Mouse (Mus musculus): ENCODE results near the gene Tiam1. TPM values are rescaled to one million over a fixed set of nuclear protein-coding genes. Genes with fewer than 3 reads are reported as not detected.

Tiam1 gene
- polyA plus RNA-seq, 1 experiment from 2014 or later: 4.2 TPM

DNA sequence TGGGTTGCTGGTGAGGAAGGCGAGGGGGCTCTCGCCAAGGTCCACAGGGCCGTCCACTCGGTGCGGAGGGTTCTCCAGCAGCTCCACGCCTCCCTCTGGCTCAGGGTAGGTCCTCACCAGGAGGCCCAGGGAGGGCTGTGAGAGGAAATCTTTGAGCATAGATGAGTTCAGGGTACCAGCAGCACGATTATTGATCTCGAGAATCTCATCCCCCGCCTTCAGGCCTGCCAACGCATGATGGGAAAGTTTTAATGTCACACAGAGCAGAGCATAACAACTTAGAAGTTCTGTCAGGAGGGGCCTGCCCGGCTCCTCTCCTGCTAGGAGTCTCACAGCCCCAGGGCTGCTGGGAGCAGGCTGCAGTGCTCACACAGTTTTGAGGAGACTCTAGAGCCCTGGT lies 310.6 kb downstream of the Tiam1 start:
- H3K27ac ChIP-seq (replicated peaks): no peak overlapping the region
- peaks cover 7% of the 10 kb centered on the region; the same call in 1 of the 2 replicates for H3K4me1 ChIP-seq (replicated peaks)
- WGBS (ENCODE audit: insufficient replicate concordance): 74% methylated on average over 11 of the region's 11 CpGs
- no peak for ATAC-seq (ENCODE audit: insufficient read depth)
- no peak overlapping the region for H3K4me2 ChIP-seq
- no peak overlapping the region for H3K4me3 ChIP-seq (replicated peaks)
- H3K9me3 ChIP-seq (replicated peaks): no peaks in the 10 kb centered on the region
- H3K9ac ChIP-seq: no peak overlapping the region
- H3K27me3 ChIP-seq: no peaks in the 10 kb centered on the region
- no peaks in the 10 kb centered on the region for H3K36me3 ChIP-seq (replicated peaks)

- Histone ChIP-seq H3K4me3 (replicated peaks) (no peak overlapping the region), H3K27me3 (no peaks in the 10 kb centered on the region), H3K4me2 (no peak overlapping the region), H3K9me3 (replicated peaks) (no peaks in the 10 kb centered on the region), H3K4me1 (replicated peaks) (peaks cover 7% of the 10 kb centered on the region; the same call in 1 of the 2 replicates), H3K36me3 (replicated peaks) (no peaks in the 10 kb centered on the region), H3K27ac (replicated peaks) (no peak overlapping the region), H3K9ac (no peak overlapping the region)
- WGBS (ENCODE audit: insufficient replicate concordance): 17% methylated on average over 10 of the region's 10 CpGs
- ATAC-seq (ENCODE audit: insufficient read depth): no peak
Measured at GRCm38 (mm10) chr16:89831172-89831571, 312.4 kb downstream of the Tiam1 start.

- peaks cover 7% of the 10 kb centered on the region; the same call in 1 of the 2 replicates for H3K4me1 ChIP-seq (replicated peaks)
- H3K9me3 ChIP-seq (replicated peaks): no peaks in the 10 kb centered on the region
- no peaks in the 10 kb centered on the region for H3K27me3 ChIP-seq
- no peaks in the 10 kb centered on the region for H3K36me3 ChIP-seq (replicated peaks)
- H3K4me2 ChIP-seq: peak overlapping the region; percentile 40
- peak; percentile 51 for ATAC-seq (ENCODE audit: insufficient read depth)
- H3K27ac ChIP-seq (replicated peaks): no peak overlapping the region
- no peak overlapping the region for H3K4me3 ChIP-seq (replicated peaks)
- 18% methylated on average over 15 of the region's 15 CpGs for WGBS (ENCODE audit: insufficient replicate concordance)
- H3K9ac ChIP-seq: no peak overlapping the region
Measured at GRCm38 (mm10) chr16:89830221-89830648, 313.3 kb downstream of the Tiam1 start.

DNA sequence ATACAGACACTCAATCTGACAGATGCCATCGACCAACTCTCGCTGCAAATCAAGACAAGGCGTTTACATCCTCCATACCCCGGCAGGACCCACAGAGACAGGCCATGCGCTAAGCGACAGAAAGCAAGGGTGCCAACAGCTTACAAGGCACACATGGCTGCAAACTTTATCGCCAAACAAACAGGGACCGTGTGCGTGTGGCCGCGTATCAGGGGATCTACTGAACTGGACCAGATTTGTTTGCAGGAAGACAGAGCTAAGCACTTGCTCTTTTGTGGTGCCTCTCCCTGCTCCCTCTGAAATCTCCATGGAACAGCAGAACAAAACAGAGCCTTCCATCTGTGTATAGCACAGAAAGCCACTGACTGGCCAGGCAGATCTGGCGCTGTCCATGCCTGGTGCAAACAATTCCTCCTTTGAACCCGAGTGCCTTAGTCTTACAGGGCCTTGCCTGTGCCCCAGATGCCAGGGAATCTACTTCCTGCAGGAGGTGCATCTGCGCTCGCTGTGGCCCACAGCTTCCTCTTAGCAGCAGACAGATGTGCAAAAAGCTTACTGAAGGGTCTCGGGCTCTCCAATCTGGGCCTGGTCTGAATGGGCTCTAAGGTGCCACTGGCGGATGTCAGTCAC lies 316.0 kb downstream of the Tiam1 start:
- H3K4me3 ChIP-seq (replicated peaks): no peak overlapping the region
- H3K4me1 ChIP-seq (replicated peaks): peaks cover 7% of the 10 kb centered on the region; the same call in 1 of the 2 replicates
- H3K9me3 ChIP-seq (replicated peaks): no peaks in the 10 kb centered on the region
- H3K27me3 ChIP-seq: no peaks in the 10 kb centered on the region
- no peak overlapping the region for H3K27ac ChIP-seq (replicated peaks)
- no peak for ATAC-seq (ENCODE audit: insufficient read depth)
- 38% methylated on average over 17 of the region's 17 CpGs for WGBS (ENCODE audit: insufficient replicate concordance)
- no peak overlapping the region for H3K9ac ChIP-seq
- H3K4me2 ChIP-seq: no peak overlapping the region
- no peaks in the 10 kb centered on the region for H3K36me3 ChIP-seq (replicated peaks)

DNA sequence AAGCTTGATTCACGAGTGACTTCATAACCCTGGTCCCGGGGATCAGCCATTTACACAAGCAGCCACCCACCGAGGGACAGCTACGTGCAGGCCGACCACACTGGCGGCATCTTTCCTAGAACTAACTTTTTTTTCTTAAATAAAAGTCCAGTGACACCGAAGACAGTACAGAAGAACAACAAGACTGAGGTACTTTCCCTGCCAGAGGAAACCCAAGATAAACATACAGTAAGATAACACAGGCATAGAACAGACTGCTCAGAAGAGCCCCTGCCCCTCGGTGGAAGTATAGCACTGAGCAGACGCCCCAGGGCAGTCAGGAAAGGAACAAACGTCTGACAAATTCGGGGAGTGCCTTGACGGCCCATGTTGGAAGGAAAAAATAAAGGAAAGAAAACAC lies 317.7 kb downstream of the Tiam1 start:
- H3K4me1 ChIP-seq (replicated peaks): peaks cover 7% of the 10 kb centered on the region; the same call in 1 of the 2 replicates
- no peak overlapping the region for H3K4me3 ChIP-seq (replicated peaks)
- 14% methylated on average over 12 of the region's 12 CpGs for WGBS (ENCODE audit: insufficient replicate concordance)
- no peak overlapping the region for H3K27ac ChIP-seq (replicated peaks)
- no peaks in the 10 kb centered on the region for H3K27me3 ChIP-seq
- H3K36me3 ChIP-seq (replicated peaks): no peaks in the 10 kb centered on the region
- no peak for ATAC-seq (ENCODE audit: insufficient read depth)
- no peaks in the 10 kb centered on the region for H3K9me3 ChIP-seq (replicated peaks)
- no peak overlapping the region for H3K4me2 ChIP-seq
- H3K9ac ChIP-seq: no peak overlapping the region

DNA sequence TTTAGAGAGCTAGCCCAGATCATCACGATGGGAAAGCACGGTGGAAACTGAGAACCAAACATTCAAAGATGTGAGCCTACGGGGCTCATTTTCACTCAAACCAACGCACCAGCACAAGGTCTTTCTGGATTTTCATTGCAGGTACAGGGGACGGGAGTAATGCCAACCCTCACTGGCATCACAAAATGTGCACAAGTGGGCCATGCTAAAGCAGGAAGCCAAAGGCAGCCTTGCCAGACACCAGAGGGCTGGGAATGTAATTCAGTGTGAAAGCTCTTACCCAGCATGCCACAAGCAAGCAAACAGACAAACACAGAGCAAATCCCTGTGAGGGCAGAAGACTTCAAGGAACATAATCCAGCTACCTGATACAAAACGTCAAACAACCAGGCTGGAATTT lies 320.7 kb downstream of the Tiam1 start:
- Histone ChIP-seq H3K4me2 (no peak overlapping the region), H3K4me1 (replicated peaks) (peaks cover 5% of the 10 kb centered on the region; the same call in 1 of the 2 replicates), H3K27ac (replicated peaks) (no peak overlapping the region), H3K36me3 (replicated peaks) (no peaks in the 10 kb centered on the region), H3K4me3 (replicated peaks) (no peak overlapping the region), H3K27me3 (peaks cover 18% of the 10 kb centered on the region), H3K9ac (no peak overlapping the region), H3K9me3 (replicated peaks) (no peaks in the 10 kb centered on the region)
- no peak for ATAC-seq (ENCODE audit: insufficient read depth)
- WGBS (ENCODE audit: insufficient replicate concordance): 73% methylated on average over 6 of the region's 6 CpGs

DNA sequence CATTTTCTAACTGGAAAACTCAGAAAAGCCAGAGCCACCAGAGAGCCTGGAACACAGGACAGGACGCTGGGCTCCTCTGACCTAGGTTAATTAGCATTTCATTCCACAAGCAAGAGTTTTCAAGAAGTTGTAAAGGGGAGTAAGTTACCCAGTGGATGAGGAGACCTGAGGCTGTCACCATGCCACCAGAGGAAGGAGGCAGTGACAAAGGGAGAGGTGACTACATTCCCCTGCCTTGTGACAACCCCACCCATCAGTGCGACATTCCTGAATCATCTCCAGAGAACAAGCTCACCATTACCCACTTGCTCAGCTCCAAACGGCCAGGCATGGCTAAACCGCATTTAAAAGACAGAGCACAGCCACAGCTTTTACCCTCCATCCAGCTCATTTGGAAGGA lies 324.9 kb downstream of the Tiam1 start:
- Histone ChIP-seq H3K4me2 (no peak overlapping the region), H3K9ac (no peak overlapping the region), H3K27ac (replicated peaks) (no peak overlapping the region), H3K36me3 (replicated peaks) (no peaks in the 10 kb centered on the region), H3K27me3 (peaks cover 33% of the 10 kb centered on the region), H3K4me3 (replicated peaks) (no peak overlapping the region), H3K9me3 (replicated peaks) (no peaks in the 10 kb centered on the region), H3K4me1 (replicated peaks) (peaks cover 25% of the 10 kb centered on the region)
- no peak for ATAC-seq (ENCODE audit: insufficient read depth)
- WGBS (ENCODE audit: insufficient replicate concordance): 57% methylated on average over 4 of the region's 4 CpGs

GRCm38 (mm10) chr16:89817861-89818630 lies 325.5 kb downstream of the Tiam1 start:
- ATAC-seq (ENCODE audit: insufficient read depth): no peak

DNA sequence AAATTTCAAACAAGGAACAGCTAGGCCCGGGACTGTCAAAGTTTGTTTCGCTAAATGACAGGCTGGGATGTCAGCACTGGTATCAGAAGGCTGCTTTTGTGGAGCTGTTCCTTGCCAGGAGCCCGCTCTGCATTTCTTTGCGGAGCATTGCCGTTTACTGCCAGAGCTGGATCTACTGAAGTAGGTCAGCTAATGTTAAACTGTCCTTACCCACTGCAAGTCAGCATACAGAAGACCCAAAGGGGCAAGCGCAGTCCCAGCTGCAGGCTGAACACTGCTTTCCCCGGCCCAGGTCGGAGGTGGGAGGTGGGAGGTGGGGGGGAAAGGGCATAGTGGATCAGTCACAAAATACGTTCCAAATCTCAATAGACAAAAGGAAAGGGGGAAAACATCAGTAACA lies 326.3 kb downstream of the Tiam1 start:
- H3K27ac ChIP-seq (replicated peaks): no peak overlapping the region
- no peak overlapping the region for H3K4me3 ChIP-seq (replicated peaks)
- H3K9ac ChIP-seq: no peak overlapping the region
- H3K4me1 ChIP-seq (replicated peaks): peaks cover 25% of the 10 kb centered on the region
- H3K4me2 ChIP-seq: peak overlapping the region; percentile 57; the same call in 1 of the 2 replicates
- H3K27me3 ChIP-seq: peaks cover 33% of the 10 kb centered on the region
- H3K36me3 ChIP-seq (replicated peaks): no peaks in the 10 kb centered on the region
- H3K9me3 ChIP-seq (replicated peaks): no peaks in the 10 kb centered on the region
- ATAC-seq (ENCODE audit: insufficient read depth): no peak
- 15% methylated on average over 9 of the region's 9 CpGs for WGBS (ENCODE audit: insufficient replicate concordance)

More at GRCm38 (mm10) chr16:89817861-89818630, 325.5 kb downstream of the Tiam1 start:
- H3K27ac ChIP-seq (replicated peaks): no peak overlapping the region
- no peaks in the 10 kb centered on the region for H3K9me3 ChIP-seq (replicated peaks)
- H3K4me2 ChIP-seq: peak overlapping the region; percentile 57
- peak overlapping the region; percentile 16 for H3K4me3 ChIP-seq (replicated peaks)
- H3K4me1 ChIP-seq (replicated peaks): peaks cover 25% of the 10 kb centered on the region
- H3K36me3 ChIP-seq (replicated peaks): no peaks in the 10 kb centered on the region
- WGBS (ENCODE audit: insufficient replicate concordance): 6% methylated on average over 38 of the region's 38 CpGs
- peaks cover 33% of the 10 kb centered on the region for H3K27me3 ChIP-seq
- H3K9ac ChIP-seq: no peak overlapping the region

DNA sequence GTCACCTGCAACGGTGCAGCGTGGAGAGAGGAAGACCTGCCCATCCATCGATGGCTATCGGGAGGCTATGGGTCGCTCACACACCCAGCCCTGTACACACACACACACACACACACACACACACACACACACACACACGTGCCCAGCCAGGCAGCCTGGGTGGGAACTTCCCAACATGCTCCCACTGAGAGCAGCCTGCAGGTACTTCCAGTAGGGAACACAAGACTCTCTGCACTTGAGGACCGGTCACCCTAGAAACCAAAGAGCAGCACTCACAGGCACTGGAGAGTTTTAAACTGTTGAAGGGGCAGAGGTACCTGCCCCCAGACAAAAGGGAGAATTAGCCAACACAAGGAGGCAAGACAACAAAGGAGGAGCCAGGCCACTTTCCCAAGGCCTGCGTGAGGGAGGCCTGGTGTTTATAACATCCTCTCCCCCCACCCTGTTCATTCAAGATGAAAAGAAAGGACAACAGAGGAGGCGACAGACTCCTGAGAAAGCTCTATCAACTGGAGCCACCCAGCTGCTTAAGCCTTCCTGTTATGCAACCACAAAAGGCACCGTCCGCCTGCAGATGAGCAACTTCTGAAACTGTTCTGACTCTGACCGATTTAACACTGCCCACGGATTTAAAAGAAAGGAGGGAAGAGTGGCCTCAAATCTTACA lies 326.9 kb downstream of the Tiam1 start:
- Histone ChIP-seq H3K27ac (replicated peaks) (no peak overlapping the region), H3K27me3 (peaks cover 33% of the 10 kb centered on the region), H3K36me3 (replicated peaks) (no peaks in the 10 kb centered on the region), H3K9me3 (replicated peaks) (no peaks in the 10 kb centered on the region), H3K4me2 (no peak overlapping the region), H3K4me1 (replicated peaks) (peaks cover 25% of the 10 kb centered on the region), H3K4me3 (replicated peaks) (no peak overlapping the region), H3K9ac (no peak overlapping the region)
- ATAC-seq (ENCODE audit: insufficient read depth): no peak
- 31% methylated on average over 13 of the region's 13 CpGs for WGBS (ENCODE audit: insufficient replicate concordance)

DNA sequence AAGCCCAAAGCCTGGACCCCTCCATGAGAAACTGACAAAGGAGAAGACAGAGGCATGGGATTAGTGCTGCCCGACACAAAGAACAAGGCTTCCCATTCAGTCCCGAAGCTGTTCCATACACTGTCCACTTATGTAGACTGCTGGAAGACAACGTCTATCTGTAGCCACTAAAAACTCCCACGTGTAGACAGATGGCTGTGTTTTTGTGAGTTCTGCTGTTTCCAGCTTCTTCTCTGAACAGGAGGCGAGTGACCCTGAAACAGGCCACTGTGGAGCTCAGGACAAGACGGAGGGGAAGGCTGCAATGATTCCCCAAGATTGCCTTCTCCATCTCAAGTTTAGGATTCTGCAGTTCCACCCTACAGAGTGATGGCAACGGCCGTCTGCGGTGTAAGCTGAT lies 330.0 kb downstream of the Tiam1 start:
- WGBS (ENCODE audit: insufficient replicate concordance): 75% methylated on average over 9 of the region's 9 CpGs
- no peak overlapping the region for H3K4me2 ChIP-seq
- no peak overlapping the region for H3K27ac ChIP-seq (replicated peaks)
- no peaks in the 10 kb centered on the region for H3K9me3 ChIP-seq (replicated peaks)
- H3K4me3 ChIP-seq (replicated peaks): no peak overlapping the region
- peaks cover 25% of the 10 kb centered on the region for H3K4me1 ChIP-seq (replicated peaks)
- H3K27me3 ChIP-seq: peaks cover 21% of the 10 kb centered on the region
- H3K9ac ChIP-seq: no peak overlapping the region
- no peak for ATAC-seq (ENCODE audit: insufficient read depth)
- H3K36me3 ChIP-seq (replicated peaks): 0 out of 2 replicates have a peak, but pooled peaks cover 7% of the 10 kb centered on the region
